Mouse (Mus musculus) urinary bladder, adult 18-20 months (tissue): Measurements from ENCODE around the gene Ltv1.

ENCODE experiments used
- DNase-seq, 2 experiments: peaks; one replicate each; pipeline ENCODE4 v3.0.0; 2022; ENCODE audit warnings: low spot score in 2 of 2, mixed read lengths in 2 of 2

Ltv1 gene

DNA sequence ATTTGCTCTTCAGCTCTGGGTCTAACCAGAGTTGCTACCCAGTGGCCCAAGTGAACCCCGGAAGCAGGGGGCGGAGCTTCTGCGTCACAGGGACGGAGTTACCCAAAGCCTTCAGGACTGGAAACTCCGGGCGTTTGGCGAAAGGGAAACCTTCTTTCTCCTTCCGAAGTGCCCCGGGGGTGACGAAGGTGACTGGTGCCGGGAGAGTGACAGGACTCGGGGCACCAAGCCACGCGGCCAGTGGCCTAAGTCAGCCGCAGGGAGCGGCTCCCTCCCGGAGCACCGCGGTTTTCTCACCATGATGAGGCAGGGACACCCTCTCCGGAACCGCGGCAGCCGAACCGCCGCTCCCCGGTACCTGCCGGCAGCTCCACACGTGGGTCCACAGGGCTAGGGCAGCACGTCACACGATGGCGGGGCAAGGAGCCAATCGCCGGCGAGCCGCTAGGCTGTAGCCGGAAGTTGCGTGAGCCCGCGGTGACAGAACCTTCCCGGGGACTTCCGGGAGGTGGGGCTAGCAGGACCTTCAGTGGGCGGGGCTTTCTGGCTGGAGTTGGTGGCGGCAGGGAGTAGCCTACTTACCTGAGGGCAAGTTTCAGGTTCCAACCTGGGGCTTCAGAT, at the start of gene Ltv1:
TSS of gene Ltv1 (minus strand) at position 438 of the 621 bp plus-strand sequence.
- DNase-seq = peak; percentile 90 to 94

DNA sequence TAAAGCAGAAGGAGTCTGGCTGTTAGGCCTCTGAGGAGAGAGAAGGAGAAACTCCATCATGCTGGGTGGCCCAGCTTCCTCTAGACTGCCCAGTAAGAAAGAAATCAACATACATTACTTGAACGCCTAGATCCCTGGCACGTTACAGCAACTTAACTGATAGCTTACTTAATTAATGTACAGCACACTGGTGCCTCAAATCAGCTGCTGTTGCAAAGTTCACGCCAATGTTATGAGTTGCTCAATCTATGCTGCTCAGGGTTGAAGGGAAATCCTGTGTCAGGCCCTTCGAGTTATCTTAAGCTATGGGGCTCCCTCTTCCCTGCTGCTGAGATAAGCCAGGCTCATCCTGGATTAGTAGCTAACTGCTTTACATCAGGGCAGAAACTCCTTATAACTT, 47.5 kb upstream of the Ltv1 start:
- DNase-seq = no peak

DNA sequence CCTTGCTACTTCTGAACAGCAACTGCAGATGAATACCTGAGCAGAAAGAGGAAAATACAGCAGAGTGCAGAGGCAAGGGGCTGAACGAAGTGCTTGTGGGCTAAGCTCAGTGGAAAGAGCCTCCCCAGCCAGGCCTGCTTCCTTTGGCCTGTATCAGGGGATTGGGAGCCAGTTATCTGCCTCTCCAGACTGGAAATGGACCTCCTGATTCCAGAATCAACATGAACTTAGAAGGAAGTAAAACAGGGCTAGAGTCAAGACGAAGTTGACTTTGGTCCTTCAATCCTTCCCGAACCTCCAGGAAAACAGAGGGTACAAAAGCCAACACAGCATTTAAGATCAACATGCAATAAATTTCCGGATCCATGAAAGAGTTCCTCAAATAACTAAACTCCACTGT, 45.2 kb upstream of the Ltv1 start:
- DNase-seq = no peak

DNA sequence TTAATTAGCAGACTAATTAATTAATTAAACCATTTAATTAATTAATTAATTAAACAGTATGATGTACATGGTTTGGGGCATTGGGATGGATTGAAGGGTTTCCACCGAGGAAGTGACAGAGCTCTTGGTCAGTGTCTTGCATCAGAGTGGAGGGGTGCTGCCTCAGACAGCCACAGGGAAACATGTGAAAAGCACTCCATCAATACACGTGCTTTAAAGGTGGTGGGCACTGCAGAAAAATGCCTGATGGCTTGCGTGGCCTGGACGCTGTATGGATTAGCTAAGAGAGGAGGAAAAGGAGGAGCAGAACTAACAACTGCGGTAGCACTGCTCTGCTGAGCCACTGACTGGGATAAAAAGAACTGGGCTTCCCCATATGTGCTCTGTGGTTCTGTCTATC, 43.9 kb upstream of the Ltv1 start:
- DNase-seq = no peak

DNA sequence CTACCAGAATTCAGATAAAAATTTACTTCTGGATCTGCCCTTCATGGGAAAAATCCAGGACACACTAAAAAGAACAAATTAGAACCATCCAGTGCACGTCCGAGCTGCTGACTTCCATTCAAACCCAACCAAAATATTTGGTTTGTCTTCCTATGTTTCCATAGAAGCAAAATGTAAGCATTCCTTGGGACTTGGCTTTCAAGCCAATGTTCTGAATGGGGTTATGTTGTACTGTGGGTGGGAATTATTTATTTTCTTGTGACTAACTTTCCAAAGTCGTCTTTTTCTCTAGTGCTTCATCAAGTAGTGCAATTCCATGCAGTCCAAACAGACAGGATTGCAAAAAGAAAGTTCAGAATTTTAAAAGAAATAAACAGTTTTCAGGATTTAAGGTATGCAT, 41.5 kb upstream of the Ltv1 start:
- no peak for DNase-seq

DNA sequence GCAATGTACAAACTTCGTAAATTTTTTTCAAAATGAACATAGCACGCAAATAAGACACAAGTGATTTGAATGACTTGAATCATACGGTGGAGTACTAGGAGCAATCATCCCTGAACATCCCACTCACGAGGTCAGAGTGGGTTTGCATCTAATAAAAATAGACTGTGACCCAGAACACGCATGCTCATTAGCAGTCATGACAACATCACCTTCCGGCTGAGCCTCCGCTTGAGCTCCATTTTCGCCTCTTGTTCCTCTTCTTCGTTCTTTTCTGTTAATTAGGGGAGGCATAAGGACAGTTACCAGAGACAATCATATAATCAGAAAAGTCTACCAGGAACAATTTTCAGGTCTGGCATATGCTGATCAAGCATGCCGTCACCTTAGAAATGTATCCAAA, 41.0 kb upstream of the Ltv1 start:
- no peak for DNase-seq

DNA sequence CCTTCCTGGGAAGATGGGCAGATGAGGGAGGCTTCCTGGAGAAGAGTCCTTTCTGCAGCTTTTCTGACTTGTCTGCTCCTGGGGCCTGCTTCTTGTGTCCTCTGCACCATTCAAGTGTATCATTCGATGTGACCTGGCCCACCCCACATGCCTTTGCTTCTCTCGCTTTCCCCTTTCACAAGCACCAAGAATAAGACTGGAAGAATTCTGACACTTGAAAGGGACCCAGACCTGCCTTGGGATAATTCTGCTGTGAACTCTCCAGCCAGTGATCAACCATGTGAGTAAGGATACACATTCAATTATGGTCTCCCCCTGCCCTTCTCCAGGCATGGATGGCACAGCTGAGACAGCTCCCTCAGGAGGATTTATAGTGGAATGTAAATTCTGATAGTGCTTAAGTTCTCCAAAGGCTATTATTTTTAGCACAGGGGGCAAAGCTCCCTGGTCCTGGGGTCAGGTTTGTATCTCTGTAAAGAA, 40.2 kb upstream of the Ltv1 start:
- no peak for DNase-seq

DNA sequence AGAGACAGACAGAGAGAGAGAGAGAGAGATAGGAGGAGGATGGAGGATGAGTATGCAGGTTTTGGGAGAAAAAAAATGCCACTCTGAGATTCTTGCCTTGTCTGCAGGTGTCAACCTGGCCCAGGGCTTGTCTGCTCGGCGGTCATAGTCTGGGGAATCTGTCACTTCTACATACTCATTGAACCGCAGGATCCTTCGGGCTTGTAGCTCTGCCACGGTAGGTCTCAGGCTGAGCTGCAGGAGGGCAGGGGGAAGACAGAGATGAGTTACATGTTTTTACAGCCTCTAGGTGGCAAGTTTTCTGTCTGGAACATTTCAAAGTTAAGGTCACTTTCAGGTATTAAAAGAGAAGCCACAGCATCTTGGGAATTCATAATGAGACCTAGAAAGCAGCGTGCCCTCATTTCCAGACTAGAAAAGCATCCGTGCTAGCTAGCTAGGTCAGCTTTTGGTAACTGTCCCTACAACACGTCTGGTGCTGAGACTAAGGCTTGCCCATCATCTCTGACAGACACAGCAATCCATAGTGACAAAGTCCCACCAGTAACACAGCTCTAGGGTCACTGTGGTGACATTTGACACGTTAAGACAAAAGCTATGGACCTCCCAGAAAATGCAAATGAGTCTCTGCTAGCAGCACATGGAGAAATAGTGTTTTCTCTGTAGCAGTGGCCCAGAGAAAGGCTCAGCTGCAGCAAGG, 39.6 kb upstream of the Ltv1 start:
- no peak for DNase-seq

DNA sequence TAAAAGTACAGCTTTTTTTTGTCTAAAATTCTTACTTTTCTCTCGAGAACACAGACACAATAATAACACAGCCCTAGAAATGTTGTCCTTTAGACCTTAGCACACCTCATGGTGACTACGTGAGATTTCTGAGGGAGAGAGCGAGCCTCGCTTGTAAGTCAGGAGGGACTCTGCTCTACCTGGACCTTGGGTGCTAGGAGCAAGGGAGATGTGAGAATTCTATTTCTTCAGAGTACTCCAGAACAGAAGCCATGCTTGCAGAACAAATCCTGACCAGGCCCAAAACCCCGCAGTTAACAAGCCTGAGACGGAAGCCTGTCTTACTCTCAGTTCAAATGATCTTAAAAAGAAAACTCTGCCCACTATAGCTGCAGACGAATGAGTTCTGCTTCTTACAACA, 37.7 kb upstream of the Ltv1 start:
- DNase-seq = no peak

DNA sequence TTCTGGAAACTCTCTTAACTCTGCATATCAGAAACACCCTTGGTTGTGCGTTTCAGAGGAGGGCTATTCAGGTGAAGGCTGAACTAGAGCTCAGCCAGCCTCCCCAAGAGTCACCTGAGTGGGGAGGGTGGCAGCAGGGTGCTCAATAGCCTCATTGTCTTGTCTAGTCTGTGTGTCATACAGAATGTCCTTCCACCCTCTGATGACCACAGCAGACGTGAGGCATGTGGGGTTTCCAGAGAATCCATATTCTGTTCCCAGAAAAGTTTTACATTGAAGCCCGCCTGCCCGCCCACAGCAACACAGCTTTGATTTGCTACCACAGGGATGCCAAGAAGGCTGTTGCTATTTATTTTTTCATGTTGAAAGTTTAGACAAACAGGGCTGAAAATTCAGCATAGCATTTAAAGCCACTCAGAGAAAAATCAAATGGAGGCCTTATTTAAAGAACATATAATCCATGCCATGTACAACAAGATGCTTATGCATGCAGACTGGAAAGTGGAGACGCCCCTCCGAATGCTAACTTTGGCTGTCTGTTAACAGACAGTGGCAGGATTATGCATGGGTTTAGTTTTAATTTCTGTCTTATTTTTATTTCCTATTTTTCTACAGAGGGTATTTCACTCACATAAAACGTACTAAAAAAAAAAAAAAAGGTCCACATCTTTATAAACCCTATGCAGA, 32.6 kb upstream of the Ltv1 start:
- DNase-seq = no peak

DNA sequence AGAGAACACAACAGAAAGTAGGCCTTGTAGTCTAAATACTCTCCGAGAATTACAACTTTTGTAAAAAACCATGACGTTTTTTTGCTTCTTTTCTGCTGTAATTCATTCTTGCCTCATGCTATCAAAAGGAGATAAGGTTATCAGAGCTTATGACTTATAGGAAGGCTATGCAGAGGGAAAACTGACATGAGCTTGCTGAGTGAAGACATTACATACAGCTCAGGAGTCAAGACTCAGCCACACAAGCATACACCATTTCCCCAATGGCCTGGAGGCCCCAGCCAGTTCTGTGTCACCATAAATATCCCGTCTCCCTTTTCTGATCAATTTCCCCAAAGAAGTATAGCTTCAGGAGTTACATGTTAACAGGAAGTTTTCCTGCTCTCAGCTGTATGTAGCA, 29.2 kb upstream of the Ltv1 start:
- no peak for DNase-seq

DNA sequence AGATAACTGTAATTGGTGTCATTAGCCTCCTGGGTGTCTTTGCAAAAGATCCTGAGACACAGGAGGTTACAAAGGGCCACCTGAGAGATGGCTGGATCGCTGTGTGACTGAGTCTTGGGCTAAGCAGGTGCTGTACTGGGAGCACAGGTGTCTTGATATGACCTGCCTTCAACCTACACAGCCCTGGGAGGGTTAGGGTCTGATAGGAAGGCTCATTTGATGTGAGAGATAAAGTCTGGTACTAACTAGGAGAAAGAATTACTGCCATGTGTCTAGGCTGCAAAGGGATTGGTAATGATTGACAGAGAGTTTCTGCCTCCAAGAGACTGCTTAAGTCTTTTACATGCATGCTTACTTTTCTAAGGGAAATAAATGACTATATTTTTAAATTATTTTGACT, 27.1 kb upstream of the Ltv1 start:
- no peak for DNase-seq

DNA sequence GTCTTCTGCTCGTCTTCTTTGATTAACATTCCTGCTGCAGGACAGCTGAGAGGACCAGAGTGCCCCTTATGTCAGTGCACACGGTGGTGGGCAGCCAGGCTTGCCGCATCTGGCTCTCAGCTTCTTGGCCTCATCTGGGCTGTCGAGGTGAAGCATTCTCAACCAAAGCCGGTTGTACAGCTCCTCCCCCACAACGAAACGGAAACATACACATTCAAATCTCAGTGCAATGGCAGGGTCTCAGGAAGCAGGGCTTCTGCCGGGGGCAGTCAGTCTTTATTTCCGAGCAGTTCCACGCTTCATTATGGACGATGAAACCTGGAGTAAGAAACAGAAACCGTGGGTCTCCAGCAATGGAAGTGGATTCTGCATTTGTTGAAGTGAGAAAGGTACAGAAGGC, 21.0 kb upstream of the Ltv1 start:
- no peak for DNase-seq

DNA sequence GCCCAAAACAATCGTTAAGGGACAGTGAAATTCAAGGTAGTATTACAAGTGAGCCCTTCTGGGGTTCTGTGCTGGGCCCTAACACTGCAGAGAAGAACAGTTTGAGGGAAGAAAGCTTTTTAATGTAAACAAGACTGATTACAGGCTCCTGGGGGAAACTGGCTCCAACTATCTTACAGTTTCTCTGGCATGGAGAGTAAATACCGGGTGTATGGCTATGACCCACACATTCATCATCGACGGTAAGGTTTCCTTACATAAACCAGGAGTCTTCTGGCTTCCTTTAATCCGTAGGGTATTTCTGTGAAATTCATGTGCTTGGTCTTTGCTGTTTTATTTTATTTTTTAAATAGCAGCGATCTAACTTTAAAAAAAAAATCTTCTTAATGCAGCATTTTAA, 19.9 kb upstream of the Ltv1 start:
- DNase-seq = no peak

DNA sequence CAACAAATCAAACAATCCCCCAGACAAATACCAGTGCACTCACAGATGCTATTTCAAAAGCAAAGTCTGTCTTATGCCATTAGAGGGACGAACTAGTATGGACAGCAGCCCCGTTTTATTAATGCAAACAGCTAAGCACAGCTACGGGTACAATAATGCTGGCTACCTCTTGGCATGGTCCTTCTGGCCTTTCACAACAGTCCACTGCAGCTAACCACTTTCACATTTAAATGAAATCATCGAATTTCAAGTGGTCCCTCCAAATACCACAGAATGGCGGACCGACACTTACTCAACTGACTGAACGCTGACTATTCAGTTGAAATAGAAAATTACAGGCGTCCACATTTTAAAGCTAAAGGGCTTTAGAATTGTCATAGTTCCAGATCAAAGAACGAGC, 19.4 kb upstream of the Ltv1 start:
- no peak for DNase-seq

DNA sequence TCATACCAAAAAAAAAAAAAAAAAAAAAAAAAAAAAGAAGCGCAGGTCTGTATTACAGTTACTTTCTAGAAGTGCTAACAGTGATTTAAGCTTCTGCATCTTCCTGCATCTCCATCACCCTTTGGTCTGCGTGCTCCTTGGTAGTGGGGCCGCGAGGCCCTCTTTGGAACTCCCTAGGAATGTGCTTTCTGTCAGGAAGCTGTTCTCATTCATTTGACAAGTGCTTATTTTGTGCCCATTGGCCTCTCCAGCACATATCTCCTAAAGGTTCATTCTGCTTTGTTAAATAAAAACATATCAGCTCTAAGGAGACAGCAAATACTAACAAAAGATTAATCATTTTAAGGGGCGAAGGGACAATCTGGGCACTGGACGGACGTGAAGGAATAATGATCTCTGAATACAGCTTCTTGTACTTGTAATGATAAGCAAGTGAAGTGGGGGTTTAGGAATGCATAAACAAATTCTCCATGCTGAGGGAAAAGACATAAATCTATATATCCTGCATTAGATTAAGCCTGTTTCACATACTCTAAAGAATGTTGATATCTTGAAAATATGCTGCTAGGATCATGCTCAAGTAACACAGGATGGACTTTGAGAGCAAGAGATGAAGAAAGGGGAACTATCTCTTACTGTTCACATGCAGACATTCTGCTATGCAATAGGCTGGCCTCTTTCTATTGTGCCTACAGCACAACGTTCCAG, 17.1 kb upstream of the Ltv1 start:
- no peak for DNase-seq

DNA sequence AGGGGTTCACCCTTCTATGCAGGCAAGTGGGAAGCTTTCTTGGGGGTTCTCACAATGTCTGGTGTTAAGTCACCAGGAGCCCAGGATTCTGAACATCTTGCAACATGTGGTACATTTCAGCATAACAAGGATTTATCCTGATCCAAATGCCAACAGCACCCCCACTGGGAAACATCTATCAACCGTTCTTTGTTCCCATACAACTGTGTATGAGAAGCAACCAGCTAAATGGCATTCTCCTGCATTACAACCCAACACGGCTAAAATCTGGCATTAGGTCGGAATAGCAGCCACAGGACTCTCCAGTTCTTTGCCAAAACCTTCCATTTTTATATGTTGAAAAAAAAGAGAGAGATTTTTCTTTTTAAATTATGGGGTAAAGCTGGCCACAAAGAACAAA, 16.5 kb upstream of the Ltv1 start:
- DNase-seq = no peak

DNA sequence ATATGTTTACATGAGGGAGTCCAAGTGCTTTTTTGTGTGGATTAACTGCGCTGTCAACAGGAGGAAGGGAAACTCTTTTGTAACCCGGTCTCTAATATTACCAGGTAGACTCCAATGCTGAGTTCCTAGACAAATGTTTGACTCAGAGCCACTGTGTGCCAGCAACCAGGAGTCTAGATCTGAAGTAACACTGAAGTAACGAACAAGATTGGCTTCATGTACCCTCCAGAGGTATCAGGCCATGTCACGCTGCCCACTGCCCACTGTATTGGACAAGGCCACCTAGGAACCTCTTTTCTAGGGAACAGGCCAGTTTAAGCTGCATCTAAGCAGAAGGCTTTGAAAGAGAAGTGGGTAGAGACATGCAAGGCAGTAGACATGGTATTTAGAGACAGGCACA, 16.1 kb upstream of the Ltv1 start:
- DNase-seq = no peak

DNA sequence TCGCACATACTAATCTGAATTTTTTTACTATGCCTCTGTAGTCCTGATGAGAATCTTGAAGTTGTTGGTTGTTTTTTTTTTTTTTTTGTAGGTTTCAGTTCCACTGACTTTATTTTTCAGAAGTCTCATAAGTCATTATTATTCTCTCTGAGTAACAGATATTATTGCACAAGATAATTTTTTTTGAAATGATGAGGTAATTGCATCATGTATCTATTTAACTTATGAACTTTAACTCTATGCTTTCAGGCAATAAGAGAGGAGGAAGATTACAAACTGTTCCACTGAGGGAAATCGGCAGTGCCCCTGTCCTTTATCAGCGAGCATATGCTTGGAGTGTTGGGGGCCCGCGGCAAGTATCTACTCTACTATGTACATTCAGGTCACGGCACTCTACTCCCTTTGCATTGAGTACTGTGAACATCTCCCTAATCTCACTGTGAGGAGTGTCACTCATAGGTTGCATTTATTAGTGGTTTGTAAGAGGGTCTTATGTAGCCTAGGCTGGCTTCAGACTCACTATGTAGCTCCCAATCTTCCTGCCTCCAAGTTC, 8.8 kb upstream of the Ltv1 start:
- DNase-seq = no peak

DNA sequence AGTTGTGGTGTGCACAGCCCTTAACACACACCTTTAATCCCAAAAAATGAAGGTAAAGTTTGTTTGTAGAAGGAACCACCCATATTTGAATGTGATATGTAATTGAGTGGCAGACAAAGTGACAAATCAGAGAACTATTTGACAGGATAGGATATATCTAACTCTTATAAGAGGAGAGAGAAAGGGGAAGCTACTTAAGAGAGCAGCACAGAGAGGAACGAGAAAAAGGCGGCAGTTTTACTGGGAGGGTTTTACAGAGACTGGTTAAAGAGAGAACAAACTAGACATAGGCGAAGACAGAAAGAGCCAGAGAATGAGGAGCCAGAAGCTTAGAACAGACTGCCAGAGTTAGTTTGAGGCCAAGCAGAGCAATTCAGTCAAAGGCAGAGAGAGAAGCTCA, 7.9 kb upstream of the Ltv1 start:
- DNase-seq = no peak

DNA sequence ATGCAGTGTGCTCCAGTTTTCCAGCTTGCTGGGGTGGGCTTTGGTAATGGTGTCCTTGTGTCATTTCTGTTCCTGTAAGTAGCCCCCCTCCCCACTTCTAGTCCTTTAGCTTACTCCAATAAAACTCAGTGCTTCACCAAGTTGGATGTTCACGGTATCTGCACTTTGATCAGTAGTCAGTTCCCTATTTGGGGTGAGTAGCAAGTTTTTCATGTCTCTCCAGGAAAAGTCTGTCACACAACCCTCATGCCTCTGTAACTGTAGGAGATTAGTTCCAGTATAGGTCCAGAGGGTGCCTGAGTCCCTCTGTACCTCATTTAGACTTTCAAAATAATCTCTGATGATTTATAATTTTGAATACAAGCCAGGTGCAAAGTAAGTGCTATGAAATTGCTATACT, 6.3 kb upstream of the Ltv1 start:
- no peak for DNase-seq

DNA sequence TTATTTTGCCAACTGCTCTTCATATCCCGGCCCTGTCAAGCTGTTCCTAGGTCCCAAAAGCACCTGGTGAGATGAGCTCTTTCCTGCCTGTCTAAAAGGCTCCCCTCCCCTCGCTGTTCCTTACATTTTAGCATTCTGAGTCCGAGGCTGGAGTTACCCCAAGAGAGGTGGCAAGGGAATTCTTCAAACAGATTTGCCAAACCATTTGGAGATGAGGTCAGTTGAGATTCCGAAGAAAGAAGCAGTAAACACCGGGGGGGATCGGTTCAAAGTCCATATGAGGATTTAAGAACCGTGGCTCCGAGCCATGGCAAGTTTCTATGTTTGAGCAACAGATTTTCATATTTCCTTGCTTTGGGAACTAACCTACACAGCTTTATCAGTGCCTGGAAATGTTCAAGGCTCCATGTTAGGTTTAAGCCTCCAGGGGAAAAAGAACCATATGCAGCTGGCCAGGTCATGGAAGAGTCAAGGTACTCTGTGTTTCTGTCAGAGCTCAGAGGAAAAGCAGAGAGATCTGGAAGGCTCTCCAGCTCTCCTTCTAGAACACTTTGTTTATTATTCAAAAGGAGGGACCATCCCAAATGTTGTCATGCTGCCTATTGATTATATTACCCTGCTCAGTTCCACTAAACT, 4.0 kb upstream of the Ltv1 start:
- no peak for DNase-seq
